In the genomic region with DNA sequence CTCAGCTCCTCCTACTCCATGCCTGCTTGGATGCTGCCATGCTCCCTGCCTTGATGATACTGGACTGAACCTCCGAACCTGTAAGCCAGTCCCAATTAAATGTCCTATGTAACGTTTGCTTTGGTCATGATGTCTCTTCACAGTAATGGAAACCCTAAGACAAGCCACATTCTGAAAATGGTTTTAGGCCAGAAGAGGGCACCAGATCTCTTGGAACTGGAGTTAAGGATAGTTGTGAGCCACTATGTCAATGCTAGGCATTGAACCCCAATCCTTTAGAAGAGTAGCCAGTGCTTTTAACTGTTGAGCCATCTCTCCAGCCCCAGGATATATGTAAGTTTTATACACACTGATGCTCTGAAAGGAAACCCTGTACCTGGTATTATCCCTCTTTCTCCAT, we compare ENCODE assay signal across 11 mouse cellular contexts. TPM values are rescaled to one million over a fixed set of nuclear protein-coding genes. Genes with fewer than 3 reads are reported as not detected.
A peak's percentile ranks its signal among the peaks of the same experiment; 100 is the strongest.
DNase-seq lines count a peak whose midpoint lies in the region; ATAC-seq lines count a peak whose summit lies in the region.
"Had no signal": no experiment of that assay in that cellular context is flagged by ENCODE, and none has a peak within 500 bp of the region (broad histone marks: within the 10 kb centered on the region; RNA-seq: fewer than 3 reads in every experiment).

No protein-coding gene starts in this region.

- no peaks in the 10 kb centered on the region for H3K27me3 ChIP-seq in forebrain, embryonic 15.5 days
- H3K27me3 ChIP-seq: limb, embryonic 13.5 days had no signal

- H3K36me3 ChIP-seq in forebrain, embryonic 15.5 days: no peaks in the 10 kb centered on the region
- H3K36me3 ChIP-seq: limb, embryonic 13.5 days had no signal

- no peak overlapping the region for H3K4me2 ChIP-seq in forebrain, embryonic 15.5 days (replicated peaks)
- H3K4me2 ChIP-seq: limb, embryonic 13.5 days had no signal

- no peaks in the 10 kb centered on the region for H3K9me3 ChIP-seq in forebrain, embryonic 15.5 days
- H3K9me3 ChIP-seq: limb, embryonic 13.5 days had no signal

- H3K4me3 ChIP-seq in forebrain, embryonic 15.5 days: no peak overlapping the region
- H3K4me3 ChIP-seq: limb, embryonic 13.5 days had no signal

- peak; percentile 63 to 65 for DNase-seq in cerebellum, postnatal 10 days
- DNase-seq in cerebellum, adult 9-11 months: no peak
- DNase-seq in left cerebral cortex, adult 18-20 months (ENCODE audit: low spot score in 2 of 2): peak; percentile 25 to 43
- DNase-seq in left cerebral cortex, adult 8-10 months (ENCODE audit: low spot score in 2 of 2): no peak
- DNase-seq in R1 (ENCODE audit: low read depth, low spot score): peak; percentile 38
- DNase-seq in lung, postnatal 14 days: peak; percentile 24

- WGBS in forebrain, embryonic 15.5 days: 48% methylated on average over 2 of the region's 2 CpGs

- H3K27ac ChIP-seq in forebrain, embryonic 15.5 days (replicated peaks): no peak overlapping the region
- H3K27ac ChIP-seq: limb, embryonic 13.5 days had no signal

- H3K4me1 ChIP-seq in forebrain, embryonic 15.5 days: no peaks in the 10 kb centered on the region
- H3K4me1 ChIP-seq: limb, embryonic 13.5 days had no signal

- ATAC-seq in frontal cortex, adult (ENCODE audit: low TSS enrichment): no peak; the same call in 1 of the 2 replicates
- ATAC-seq in forebrain, embryonic 15.5 days (replicated peaks): no peak

- no peak overlapping the region for H3K9ac ChIP-seq in forebrain, embryonic 15.5 days (replicated peaks)
- H3K9ac ChIP-seq: limb, embryonic 13.5 days had no signal

RNA-seq across cellular contexts. Expression of a gene that starts 20.9 kb away (rescaled TPM):
- 10 to 100 TPM; 90.4 to 92.7 TPM for total RNA-seq in left cerebral cortex, adult 18-20 months (2021)
- 10 to 100 TPM; 69.8 to 89.4 (median 80.6) TPM for total RNA-seq in left cerebral cortex, adult 8-10 months (2022)
- polyA plus RNA-seq in forebrain, embryonic 15.5 days (2015; fragmentation: Nextera tagmentation; extraction: Ambion mirVana): 167 and 169 TPM in 2 replicates

RNA-seq across cellular contexts. Expression of a gene that starts 51.5 kb away (rescaled TPM):
- under 1 TPM in 1 of 2 experiments, not detected in 1; 0.51 TPM for total RNA-seq in left cerebral cortex, adult 18-20 months (2021)
- total RNA-seq in left cerebral cortex, adult 8-10 months (2022): under 1 TPM in 1 of 4 experiments, not detected in 3; 0.59 TPM
- not detected in 2 replicates for polyA plus RNA-seq in forebrain, embryonic 15.5 days (2015; fragmentation: Nextera tagmentation; extraction: Ambion mirVana)
- total RNA-seq: ES-E14; neutrophil, adult 5-6 weeks had no signal
- polyA plus RNA-seq: limb, embryonic 13.5 days had no signal

RNA-seq across cellular contexts. Expression of a gene that starts 58.3 kb away (rescaled TPM):
- 10 to 100 TPM; 30.6 to 37.2 TPM for total RNA-seq in left cerebral cortex, adult 18-20 months (2021)
- total RNA-seq in left cerebral cortex, adult 8-10 months (2022): 10 to 100 TPM; 27.2 to 45.1 (median 31.8) TPM
- polyA plus RNA-seq in forebrain, embryonic 15.5 days (2015; fragmentation: Nextera tagmentation; extraction: Ambion mirVana): 2.9 and 3.7 TPM in 2 replicates

Comparison
In these comparisons a context has a peak if more than half of its experiments do, and no peak if none do; other contexts are left out.
1. DNase-seq: peak in cerebellum, postnatal 10 days (2 of 2), left cerebral cortex, adult 18-20 months (2 of 2), R1 (single experiment) and lung, postnatal 14 days (single experiment); none in cerebellum, adult 9-11 months (single experiment) and left cerebral cortex, adult 8-10 months (0 of 2).